ENCODE assay signal across 10 mouse cellular contexts in genomic region chr2:45067116-45067515, GRCm38 (mm10). TPM values are rescaled to one million over a fixed set of nuclear protein-coding genes. Genes with fewer than 3 reads are reported as not detected.
DNase-seq lines count a peak whose midpoint lies in the region; ATAC-seq and TF ChIP-seq lines count a peak whose summit lies in the region.
"Had no signal": no experiment of that assay in that cellular context is flagged by ENCODE, and none has a peak within 500 bp of the region (broad histone marks: within the 10 kb centered on the region; RNA-seq: fewer than 3 reads in every experiment).

No protein-coding gene starts in this region.

- TF ChIP-seq EP300 in lung, postnatal 0 days (IDR thresholded peaks at IDR 0.05): no peak

- WGBS in hindbrain, embryonic 13.5 days: 28% methylated on average over 5 of the region's 5 CpGs
- 31% methylated on average over 5 of the region's 5 CpGs for WGBS in hindbrain, embryonic 16.5 days
- WGBS in limb, embryonic 10.5 days: 11% methylated on average over 5 of the region's 5 CpGs
- 37% methylated on average over 5 of the region's 5 CpGs for WGBS in lung, postnatal 0 days

- no peak for ATAC-seq in hindbrain, embryonic 13.5 days (ENCODE audit: low FRiP score)
- no peak for ATAC-seq in hindbrain, embryonic 16.5 days
- no peak for ATAC-seq in erythroblast, adult 5-6 weeks (replicated peaks; ENCODE audit: low FRiP score, poor library complexity, severe bottlenecking)
- ATAC-seq in lung, postnatal 0 days: no peak

- no peak overlapping the region for H3K4me3 ChIP-seq in hindbrain, embryonic 13.5 days
- H3K4me3 ChIP-seq in hindbrain, embryonic 16.5 days (ENCODE audit: low read length): no peak overlapping the region
- no peak overlapping the region for H3K4me3 ChIP-seq in limb, embryonic 10.5 days
- H3K4me3 ChIP-seq in lung, postnatal 0 days (ENCODE audit: low read depth, low read length): no peak overlapping the region

- no peak overlapping the region for H3K9ac ChIP-seq in hindbrain, embryonic 13.5 days
- no peak overlapping the region for H3K9ac ChIP-seq in hindbrain, embryonic 16.5 days (ENCODE audit: low read depth, low read length)
- H3K9ac ChIP-seq in lung, postnatal 0 days (replicated peaks; ENCODE audit: low read depth): no peak overlapping the region
- H3K9ac ChIP-seq: liver, embryonic 14.5 days had no signal

- TF ChIP-seq CTCF in lung, postnatal 0 days (IDR thresholded peaks at IDR 0.05): no peak

- H3K4me2 ChIP-seq in hindbrain, embryonic 13.5 days: no peak overlapping the region
- no peak overlapping the region for H3K4me2 ChIP-seq in hindbrain, embryonic 16.5 days (ENCODE audit: low read length)
- no peak overlapping the region for H3K4me2 ChIP-seq in lung, postnatal 0 days (replicated peaks; ENCODE audit: low read depth, low read length)

- no peaks in the 10 kb centered on the region for H3K9me3 ChIP-seq in hindbrain, embryonic 13.5 days
- no peaks in the 10 kb centered on the region for H3K9me3 ChIP-seq in hindbrain, embryonic 16.5 days (ENCODE audit: control insufficient read depth, low read length)
- no peaks in the 10 kb centered on the region for H3K9me3 ChIP-seq in limb, embryonic 10.5 days (replicated peaks)
- no peaks in the 10 kb centered on the region for H3K9me3 ChIP-seq in lung, postnatal 0 days (ENCODE audit: low read length)

- peaks cover 26% of the 10 kb centered on the region for H3K4me1 ChIP-seq in hindbrain, embryonic 13.5 days (replicated peaks)
- H3K4me1 ChIP-seq in hindbrain, embryonic 16.5 days (ENCODE audit: control insufficient read depth, insufficient read depth, low read depth, low read length): peaks cover 9% of the 10 kb centered on the region
- peaks cover 44% of the 10 kb centered on the region for H3K4me1 ChIP-seq in limb, embryonic 10.5 days
- H3K4me1 ChIP-seq in lung, postnatal 0 days (ENCODE audit: insufficient read depth, low read depth, low read length): peaks cover 3% of the 10 kb centered on the region; the same call in 1 of the 2 replicates

- H3K27me3 ChIP-seq in hindbrain, embryonic 13.5 days: no peaks in the 10 kb centered on the region
- H3K27me3 ChIP-seq in hindbrain, embryonic 16.5 days (replicated peaks; ENCODE audit: control insufficient read depth, insufficient read depth, low read length): no peaks in the 10 kb centered on the region
- H3K27me3 ChIP-seq in limb, embryonic 10.5 days (ENCODE audit: low read depth, poor library complexity, severe bottlenecking): no peaks in the 10 kb centered on the region
- no peaks in the 10 kb centered on the region for H3K27me3 ChIP-seq in lung, postnatal 0 days (replicated peaks; ENCODE audit: insufficient read depth, low read length)

- peak overlapping the region; percentile 20; the same call in 1 of the 2 replicates for H3K27ac ChIP-seq in hindbrain, embryonic 13.5 days
- H3K27ac ChIP-seq in hindbrain, embryonic 16.5 days (ENCODE audit: low read depth, low read length): no peak overlapping the region
- H3K27ac ChIP-seq in limb, embryonic 10.5 days: peak overlapping the region; percentile 62
- H3K27ac ChIP-seq in lung, postnatal 0 days (ENCODE audit: low read length): no peak overlapping the region
- H3K27ac ChIP-seq: liver, embryonic 14.5 days had no signal

- no peaks in the 10 kb centered on the region for H3K36me3 ChIP-seq in hindbrain, embryonic 13.5 days
- H3K36me3 ChIP-seq in hindbrain, embryonic 16.5 days (ENCODE audit: control insufficient read depth, insufficient read depth, low read length): no peaks in the 10 kb centered on the region
- H3K36me3 ChIP-seq in limb, embryonic 10.5 days: no peaks in the 10 kb centered on the region
- H3K36me3 ChIP-seq in lung, postnatal 0 days (ENCODE audit: insufficient read depth, low read length): no peaks in the 10 kb centered on the region

- peak; percentile 76 for DNase-seq in 3T3-L1 (ENCODE audit: low read depth, low spot score)
- peak; percentile 10 for DNase-seq in ZHBTc4 (ENCODE audit: low read depth, low spot score)
- DNase-seq in limb, embryonic 10.5 days (ENCODE audit: low spot score): no peak
- no peak for DNase-seq in T-cell, adult 2 months (ENCODE audit: low spot score)
- no peak for DNase-seq in lung, postnatal 0 days (ENCODE audit: low spot score)
- DNase-seq: kidney, postnatal 36 days had no signal

RNA-seq across cellular contexts. Expression of gene Zeb2, which starts 50.1 kb away (rescaled TPM):
- 50.4 and 57.4 TPM in 2 replicates for polyA plus RNA-seq in hindbrain, embryonic 13.5 days (2015; fragmentation: Nextera tagmentation; extraction: Ambion mirVana)
- 30.3 and 36.8 TPM in 2 replicates for polyA plus RNA-seq in hindbrain, embryonic 16.5 days (2015; fragmentation: Nextera tagmentation; extraction: Ambion mirVana)
- 5.3 and 5.4 TPM in 2 replicates for polyA plus RNA-seq in limb, embryonic 10.5 days (2016; fragmentation: Nextera tagmentation; extraction: Ambion mirVana)
- total RNA-seq in erythroblast, adult 5-6 weeks (2015; ENCODE audit: low replicate concordance): 33.2 and 42.6 TPM in 2 replicates
- total RNA-seq in erythroblast, adult 5-6 weeks (2017; ENCODE audit: low replicate concordance): 39.3 and 42.8 TPM in 2 replicates
- polyA plus RNA-seq in lung, postnatal 0 days (2015; fragmentation: Nextera tagmentation; extraction: Ambion mirVana): 36.4 and 44.9 TPM in 2 replicates

Comparison
In these comparisons a context has a peak if more than half of its experiments do, and no peak if none do; other contexts are left out.
1. H3K27ac ChIP-seq: peak in hindbrain, embryonic 13.5 days (single experiment) and limb, embryonic 10.5 days (single experiment); none in hindbrain, embryonic 16.5 days (single experiment) and lung, postnatal 0 days (single experiment).
2. DNase-seq: peak in 3T3-L1 (single experiment) and ZHBTc4 (single experiment); none in limb, embryonic 10.5 days (single experiment), T-cell, adult 2 months (single experiment) and lung, postnatal 0 days (single experiment).